Mouse (Mus musculus): ENCODE results near the gene B4galt5.

Gene B4galt5

GRCm38 (mm10) chr2:167330581-167330980, 18.4 kb downstream of the B4galt5 start:
- no peak for DNase-seq

- no peak for DNase-seq
These were observed 19.3 kb downstream of the B4galt5 start for GRCm38 (mm10) chr2:167329478-167330262.

GRCm38 (mm10) chr2:167328340-167328739, 20.6 kb downstream of the B4galt5 start:
- DNase-seq = no peak

- DNase-seq = no peak
These were observed 22.4 kb downstream of the B4galt5 start for GRCm38 (mm10) chr2:167326582-167326981.

- no peak for DNase-seq
These were observed 24.6 kb downstream of the B4galt5 start for GRCm38 (mm10) chr2:167324151-167324930.

- no peak for DNase-seq
These were observed 25.9 kb downstream of the B4galt5 start for GRCm38 (mm10) chr2:167323116-167323515.

- DNase-seq = no peak
These were observed 27.6 kb downstream of the B4galt5 start for GRCm38 (mm10) chr2:167321372-167321771.

GRCm38 (mm10) chr2:167318981-167319380, 30.0 kb downstream of the B4galt5 start:
- DNase-seq = peak; percentile 52

GRCm38 (mm10) chr2:167316724-167317187, 32.2 kb downstream of the B4galt5 start:
- no peak for DNase-seq

- no peak for DNase-seq
These were observed 34.5 kb downstream of the B4galt5 start for GRCm38 (mm10) chr2:167314491-167314890.

- DNase-seq = peak; percentile 89
These were observed 35.3 kb downstream of the B4galt5 start for GRCm38 (mm10) chr2:167313501-167314326.

- no peak for DNase-seq
These were observed 38.9 kb downstream of the B4galt5 start for GRCm38 (mm10) chr2:167310121-167310520.

- DNase-seq = no peak
These were observed 39.7 kb downstream of the B4galt5 start for GRCm38 (mm10) chr2:167309286-167309685.

GRCm38 (mm10) chr2:167307716-167308115, 41.3 kb downstream of the B4galt5 start:
- peak; percentile 34 for DNase-seq

GRCm38 (mm10) chr2:167306626-167307541, 42.1 kb downstream of the B4galt5 start:
- DNase-seq = peak; percentile 70

- peak; percentile 19 for DNase-seq
These were observed 42.7 kb downstream of the B4galt5 start for GRCm38 (mm10) chr2:167306273-167306594.

GRCm38 (mm10) chr2:167305382-167306272, 43.4 kb downstream of the B4galt5 start:
- peak; percentile 6 for DNase-seq

- DNase-seq = peak; percentile 4
These were observed 44.2 kb downstream of the B4galt5 start for GRCm38 (mm10) chr2:167304651-167305381.

- no peak for DNase-seq
These were observed 45.2 kb downstream of the B4galt5 start for GRCm38 (mm10) chr2:167303806-167304205.

- DNase-seq = peak; percentile 6
These were observed 45.8 kb downstream of the B4galt5 start for GRCm38 (mm10) chr2:167303196-167303595.
